Mouse (Mus musculus): ENCODE measurements around the gene Actg2.
A peak's percentile ranks its signal among the peaks of the same experiment; 100 is the strongest.
"Not testable (repeated sequence)": the region's sequence is repeated elsewhere in the genome, so short reads cannot be mapped to it uniquely, and the experiment has no call there.

The Actg2 gene

DNA sequence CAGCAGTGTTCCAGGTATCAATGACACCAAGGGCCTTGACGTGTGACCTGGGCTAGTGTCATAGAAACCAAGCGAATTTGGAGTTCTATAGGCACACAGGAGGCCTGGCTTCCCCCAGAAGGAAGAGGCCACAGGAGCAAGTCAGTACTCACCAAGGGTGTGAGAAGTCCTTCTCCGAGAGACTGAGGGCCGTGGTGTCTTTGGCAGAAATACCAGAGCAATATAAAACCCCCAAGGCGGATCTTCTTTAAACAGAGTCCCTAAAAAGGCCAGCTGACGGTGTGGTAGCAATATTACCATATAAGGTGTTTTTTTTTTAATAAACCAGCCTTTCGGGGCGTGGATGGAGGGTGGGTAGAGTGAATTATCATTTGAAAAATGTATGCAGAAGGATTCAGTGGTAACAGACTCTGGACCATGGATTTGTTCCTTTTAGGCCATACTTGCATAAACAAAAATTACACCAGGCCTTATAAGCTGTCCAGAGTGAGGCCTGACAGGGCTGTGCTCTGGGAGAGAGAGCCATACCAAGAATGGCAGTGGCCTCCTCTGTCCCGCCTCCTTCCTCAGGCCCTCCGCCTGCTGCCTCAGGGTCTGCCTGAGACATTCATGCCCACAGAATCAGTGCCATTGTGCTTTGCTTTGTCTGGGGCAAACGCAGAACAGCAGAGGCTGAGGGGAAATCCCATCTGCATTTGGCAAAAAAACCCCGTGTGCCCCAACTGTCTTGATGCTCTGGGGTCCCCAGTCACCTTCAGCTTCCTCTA lies at the start of gene Actg2:
Gene Actg2 (minus strand): TSS at position 238 of the 767 bp plus-strand sequence.
- no peak for DNase-seq (ENCODE audit: low spot score)

DNA sequence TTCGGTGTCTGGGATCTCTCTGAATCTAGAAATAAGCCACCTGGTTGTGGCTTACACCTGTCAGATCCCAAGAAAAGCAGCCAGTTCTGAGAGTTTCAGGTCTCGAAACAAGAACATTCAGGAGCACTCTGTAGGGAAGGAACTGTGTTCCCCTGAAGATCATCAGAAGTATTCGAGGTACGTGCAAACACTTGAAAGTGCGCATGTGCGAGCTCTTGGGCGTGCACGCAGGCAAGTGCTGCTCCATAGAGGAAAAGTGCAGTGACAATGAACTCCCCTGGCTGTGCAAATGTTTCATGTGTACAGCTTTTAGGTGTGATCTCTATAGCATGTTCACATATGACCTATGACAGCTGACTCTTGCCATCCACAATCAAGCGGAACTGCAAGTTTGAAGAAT lies 49.3 kb upstream of the Actg2 start:
- DNase-seq (ENCODE audit: low spot score): not testable (repeated sequence)

DNA sequence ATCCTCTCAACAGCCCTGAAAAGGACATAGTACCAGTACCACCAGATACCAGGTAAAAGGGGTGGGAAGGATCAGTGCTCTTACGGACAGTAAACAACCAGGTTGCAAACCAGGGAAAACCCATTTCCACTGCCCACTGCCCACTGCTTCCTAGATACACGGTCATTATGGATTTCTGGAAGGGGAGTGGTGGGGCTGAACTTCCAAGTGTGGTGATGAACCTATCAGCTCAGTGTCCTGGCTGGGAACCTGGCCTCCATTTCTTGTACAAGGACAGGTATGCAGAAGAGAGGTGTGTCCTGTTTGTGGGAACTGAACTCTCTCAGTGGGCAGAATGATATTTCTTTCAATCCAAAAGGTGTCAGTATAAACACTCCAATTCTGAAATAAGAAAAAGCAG lies 47.5 kb upstream of the Actg2 start:
- DNase-seq (ENCODE audit: low spot score): no peak

DNA sequence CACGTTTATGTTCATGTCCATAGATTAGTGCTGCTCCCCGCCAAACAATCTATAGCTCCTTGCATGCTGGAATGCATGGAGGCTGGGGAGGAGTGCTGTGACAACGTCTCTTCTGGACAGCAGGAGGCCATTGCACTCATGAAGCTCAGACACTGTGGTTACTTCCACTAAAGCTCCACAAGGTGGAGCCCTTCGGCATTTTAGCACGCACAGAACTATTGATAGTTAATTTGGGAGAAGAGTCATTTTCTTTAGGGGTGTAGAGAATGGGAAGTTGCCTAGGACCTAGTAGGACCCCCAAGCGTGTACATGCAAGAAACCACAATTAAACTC lies 46.8 kb upstream of the Actg2 start:
- no peak for DNase-seq (ENCODE audit: low spot score)

DNA sequence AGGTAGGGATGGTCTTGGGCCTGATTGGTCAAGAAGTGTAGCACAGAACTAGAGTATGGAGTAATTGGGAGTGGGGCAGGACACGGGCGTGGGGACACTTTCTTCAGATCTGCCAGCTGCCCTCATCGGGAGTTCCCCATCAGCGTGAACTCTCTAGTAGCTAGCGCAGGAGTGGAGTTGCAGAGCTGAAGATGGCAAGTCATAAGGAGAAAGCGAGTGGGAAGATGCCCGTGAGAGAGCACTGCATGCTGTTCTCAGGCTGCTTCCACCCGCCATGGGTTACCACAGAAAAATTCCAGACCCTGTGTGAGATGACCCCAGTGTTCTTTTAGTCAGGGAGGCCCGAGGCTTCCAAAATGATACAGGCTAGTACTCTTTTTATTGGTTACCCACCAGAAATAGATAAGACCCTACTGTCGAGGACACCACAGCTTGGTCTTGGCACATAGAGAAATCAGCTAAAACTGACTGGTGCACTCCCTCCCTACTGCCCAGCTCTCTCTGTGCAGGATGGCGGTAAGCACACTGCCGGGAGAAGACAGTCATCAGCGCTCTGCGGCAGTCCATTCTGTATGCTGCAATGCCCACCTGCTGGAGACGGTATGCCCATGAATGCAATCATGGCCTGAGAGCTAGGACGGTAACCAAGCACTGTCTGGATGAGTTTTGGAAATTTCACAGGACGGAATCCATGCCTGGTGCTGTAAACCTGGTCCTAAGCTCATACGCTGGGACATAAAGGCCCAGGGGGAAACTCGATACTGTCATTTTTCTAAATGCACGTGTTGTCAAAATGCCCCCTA lies 46.3 kb upstream of the Actg2 start:
- DNase-seq (ENCODE audit: low spot score): no peak

DNA sequence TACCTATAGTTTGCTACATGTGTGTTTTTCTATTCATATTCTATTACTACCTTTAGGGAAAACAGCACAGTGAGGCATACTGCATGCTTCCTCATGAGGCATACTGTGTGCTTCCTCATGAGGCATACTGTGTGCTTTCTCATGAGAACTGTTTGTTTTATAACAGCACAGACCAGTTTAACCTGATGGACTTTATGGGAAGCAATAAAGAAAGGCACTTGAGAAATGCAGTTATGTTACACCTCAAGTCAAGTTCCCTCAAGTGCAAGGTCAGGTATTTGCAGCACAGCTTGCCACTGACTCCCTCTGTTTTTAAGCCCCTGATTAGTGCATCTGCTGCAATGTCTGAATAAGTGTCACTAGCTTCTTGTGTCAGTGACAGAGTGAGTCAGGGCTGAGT lies 41.5 kb upstream of the Actg2 start:
- DNase-seq (ENCODE audit: low spot score): no peak

DNA sequence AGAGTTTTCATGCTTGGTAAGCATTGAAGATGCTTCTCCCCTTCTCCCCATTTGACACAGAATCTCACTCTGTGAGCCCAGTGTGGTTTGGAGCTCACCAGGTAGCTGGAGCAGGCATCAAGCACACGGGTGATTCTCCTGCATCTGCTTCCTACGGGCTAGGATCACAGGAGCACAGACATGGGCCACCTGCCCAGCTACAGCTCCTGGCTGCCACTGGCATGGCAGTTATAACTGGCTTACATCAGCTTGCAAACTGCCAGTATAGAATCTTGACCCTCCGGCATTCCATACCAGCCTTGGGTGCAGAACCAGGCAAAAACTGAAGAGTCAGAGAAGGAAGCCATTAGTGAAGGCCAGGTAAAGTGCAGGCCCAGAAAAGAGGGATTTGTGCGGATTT lies 39.5 kb upstream of the Actg2 start:
- no peak for DNase-seq (ENCODE audit: low spot score)

DNA sequence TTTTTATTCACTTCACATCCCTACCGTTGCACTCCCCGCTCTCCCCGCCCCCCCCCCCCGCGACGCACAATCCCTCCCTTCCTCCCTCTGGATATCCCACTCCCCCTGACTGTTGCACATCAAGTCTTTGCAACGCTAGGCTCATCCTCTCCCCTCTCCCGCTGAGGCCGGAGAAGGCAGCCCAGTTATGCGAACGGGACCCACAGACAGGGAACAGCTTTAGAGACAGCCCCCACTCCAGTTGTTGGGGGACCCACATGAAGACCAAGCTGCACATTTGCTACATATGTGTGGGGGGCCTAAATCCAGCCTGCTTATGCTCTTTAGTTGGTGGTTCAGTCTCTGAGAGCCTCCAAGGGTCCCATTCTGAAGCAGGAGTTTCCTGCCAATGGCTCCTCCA lies 36.6 kb upstream of the Actg2 start, which contains the start of gene Stambp:
Gene Stambp (minus strand): TSS at position 59 of the 400 bp plus-strand sequence.
- no peak for DNase-seq (ENCODE audit: low spot score)

DNA sequence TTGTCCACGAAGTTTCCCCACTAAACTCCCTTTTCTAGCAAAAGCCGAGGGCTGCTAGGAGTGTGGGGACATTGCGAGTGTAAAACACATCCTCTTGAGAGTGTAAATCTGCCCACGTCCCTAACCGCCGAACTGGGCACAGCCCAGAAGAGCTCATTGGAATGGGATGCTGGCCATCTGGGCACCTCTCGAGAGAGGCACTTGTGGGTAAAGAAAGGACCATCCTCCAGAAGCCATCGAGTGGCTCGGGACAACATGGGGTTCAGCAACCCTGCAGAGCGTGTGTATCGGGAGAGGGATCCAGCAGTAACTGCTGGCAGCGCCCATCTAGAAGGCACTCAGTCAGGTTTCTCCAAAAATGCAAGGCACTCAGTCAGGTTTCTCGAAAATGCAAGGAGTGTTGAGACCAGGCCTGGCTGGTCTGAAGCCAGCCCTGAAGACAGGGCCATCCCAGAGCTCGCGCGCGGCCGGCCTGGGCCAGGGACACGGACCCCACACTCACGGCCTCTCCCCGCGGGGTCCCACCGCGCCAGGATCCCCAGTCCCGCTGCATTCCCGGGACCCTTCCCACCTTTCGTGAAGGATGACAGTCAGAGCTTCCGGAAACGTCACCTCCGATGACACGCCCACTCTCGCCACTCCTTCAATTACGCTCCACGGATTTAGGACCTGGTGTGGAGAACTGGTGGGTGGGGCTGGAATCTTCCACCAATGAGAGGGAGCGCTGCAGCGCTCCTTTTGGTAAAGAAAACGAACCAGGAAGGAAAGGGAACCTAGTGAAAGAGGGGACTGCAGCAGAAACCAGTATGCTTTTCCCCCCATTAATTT lies 36.0 kb upstream of the Actg2 start:
- DNase-seq (ENCODE audit: low spot score): peak; percentile 84

DNA sequence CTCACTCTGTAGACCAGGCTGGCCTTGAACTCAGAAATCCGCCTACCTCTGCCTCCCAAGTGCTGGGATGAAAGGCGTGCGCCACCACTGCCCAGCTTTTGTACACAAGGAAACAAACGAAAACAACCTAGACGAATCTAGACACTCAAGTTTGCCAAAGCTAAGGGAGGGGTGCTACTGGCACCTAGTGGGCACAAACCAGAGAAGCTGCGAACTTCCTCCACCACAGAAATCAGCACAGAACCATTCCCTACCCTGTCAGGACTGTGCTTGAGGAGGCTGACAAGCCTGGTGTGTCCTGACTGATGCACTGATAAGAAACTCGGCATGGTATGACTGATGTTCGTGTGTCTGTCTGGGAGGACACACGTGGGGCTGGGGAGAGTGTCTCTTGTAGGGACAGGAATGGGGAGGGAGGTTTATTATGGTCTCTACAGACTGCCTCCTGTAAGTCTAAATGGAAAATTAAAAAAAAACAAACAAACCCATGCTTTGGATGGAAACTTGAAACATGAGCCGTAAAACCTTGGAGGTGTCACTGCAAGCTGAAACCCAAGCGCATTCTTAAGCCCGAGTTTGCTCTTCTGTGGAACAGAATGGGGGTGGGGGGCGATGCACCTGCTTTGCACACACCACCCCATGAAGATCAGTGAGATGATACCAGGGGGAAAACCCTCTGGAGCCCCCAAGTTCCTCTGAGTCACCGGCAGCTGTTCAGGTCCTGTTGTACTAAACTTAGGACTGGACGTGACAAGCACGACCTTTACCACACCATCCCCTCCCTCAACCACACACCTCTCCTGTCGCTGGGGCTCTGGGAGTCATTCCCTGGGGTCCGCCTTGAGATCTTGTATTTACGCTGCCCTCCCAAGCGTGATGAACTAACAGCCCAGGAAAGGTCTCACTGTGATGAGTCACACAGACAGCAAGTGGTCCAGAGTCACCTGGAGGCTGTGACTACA lies 33.1 kb upstream of the Actg2 start:
- DNase-seq (ENCODE audit: low spot score): no peak

DNA sequence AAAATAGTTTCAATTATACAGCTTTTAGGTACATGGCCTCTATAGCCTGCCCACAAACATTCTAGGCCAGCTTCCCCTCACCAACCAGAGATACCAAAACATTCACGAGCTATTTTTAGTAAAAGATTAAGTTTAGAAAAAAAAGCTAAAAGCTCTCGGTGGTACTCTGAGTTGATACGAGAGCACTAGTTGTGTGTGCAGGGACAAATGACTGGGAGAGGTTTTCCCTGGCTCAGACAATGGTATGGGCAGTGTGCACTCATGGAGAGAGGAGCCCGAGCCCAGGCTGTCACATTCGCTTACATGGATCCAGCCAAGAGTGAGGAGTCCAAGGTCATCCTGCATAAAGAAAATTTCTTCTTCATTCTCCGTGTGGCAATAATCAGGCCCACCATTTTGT lies 19.9 kb upstream of the Actg2 start:
- DNase-seq (ENCODE audit: low spot score): no peak

DNA sequence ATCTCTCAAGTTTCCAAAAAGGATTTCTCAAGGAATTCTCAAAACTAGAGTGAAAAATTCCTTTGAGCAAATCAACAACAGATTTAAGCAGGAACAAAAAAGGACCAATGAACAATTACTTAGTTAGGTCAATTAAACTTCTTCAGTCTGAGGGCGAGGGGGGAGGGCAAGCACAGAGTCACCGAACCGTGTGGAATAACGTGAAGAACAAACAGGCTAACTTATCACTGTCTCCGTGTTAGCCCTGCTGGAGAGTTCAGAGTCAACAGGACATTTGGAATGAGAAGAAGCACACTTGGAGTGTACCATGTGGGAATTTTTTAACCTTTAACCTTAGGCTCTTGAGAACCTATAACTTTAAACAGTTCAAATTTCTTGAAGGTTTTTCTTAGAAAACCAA lies 12.3 kb upstream of the Actg2 start:
- no peak for DNase-seq (ENCODE audit: low spot score)

DNA sequence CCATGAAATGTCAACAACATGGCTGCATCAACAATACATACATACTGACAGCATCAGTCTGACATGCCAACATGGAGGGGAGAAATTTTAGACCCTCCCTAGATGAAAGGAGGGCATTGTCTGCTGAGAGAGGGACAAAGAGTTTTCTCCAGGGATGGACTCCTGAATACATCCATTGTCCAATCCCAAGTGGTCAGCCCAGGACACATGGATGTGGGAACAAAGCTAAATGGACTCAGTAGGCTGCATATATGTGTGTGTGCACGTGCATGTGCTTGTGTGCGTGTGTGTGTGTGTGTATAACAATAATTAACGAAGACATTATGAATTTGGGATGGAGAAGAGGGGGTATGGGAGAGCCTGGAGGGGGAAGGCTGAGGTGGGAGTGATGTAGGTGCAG lies 9.7 kb upstream of the Actg2 start:
- no peak for DNase-seq (ENCODE audit: low spot score)

DNA sequence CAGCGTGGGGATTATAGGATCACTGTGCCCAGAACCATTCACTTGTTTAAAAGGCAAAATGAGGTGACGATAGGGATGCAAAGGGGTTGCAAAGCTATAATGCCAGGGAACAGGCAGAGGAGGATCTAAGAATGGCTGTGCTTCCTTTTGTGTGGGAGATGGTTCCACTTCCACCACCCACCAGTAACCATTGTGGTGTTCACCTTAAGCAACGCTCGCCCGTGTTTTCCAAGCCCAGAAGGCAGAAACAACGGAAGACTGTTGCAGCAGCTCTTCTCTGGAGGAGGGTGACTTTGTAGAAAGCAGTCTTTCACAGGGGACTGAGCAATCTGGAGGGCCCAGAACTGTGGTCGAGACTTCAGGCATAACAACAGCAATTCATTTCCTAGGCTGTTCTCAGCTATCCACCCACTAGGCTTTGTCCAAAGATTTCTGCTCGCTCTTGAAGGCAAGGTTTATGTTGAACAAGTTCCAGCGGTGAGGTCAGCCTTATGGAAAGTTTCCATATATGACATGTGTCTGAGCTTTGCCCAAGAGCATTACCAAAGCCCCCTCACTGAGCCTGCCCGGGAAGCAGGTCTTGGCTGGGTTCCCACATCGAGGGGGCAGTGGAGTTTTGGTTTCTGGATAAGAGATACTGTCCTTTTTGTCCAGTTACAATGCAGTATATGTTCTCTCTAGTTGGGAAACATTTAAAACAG lies 5.8 kb upstream of the Actg2 start:
- no peak for DNase-seq (ENCODE audit: low spot score)

DNA sequence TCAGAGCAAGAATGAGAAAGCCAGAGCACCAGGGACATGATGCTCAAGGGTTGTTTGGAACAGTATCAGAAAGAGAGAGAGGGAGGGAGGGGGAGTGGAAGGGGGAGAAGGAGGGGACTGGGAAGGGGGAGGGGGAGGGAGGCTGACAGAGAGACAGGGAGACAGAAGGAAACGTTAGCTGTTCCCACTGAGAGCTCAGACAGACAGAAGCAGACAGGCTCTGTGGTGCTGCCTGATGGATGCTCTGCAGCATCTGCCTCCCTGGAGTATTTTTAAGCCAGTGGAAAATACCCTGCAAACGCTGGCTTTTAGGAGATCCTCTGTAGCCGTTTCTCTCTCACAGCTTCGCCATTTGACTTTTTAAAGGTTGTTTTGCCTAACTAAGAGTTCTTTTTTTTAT lies 4.0 kb upstream of the Actg2 start:
- DNase-seq (ENCODE audit: low spot score): no peak

DNA sequence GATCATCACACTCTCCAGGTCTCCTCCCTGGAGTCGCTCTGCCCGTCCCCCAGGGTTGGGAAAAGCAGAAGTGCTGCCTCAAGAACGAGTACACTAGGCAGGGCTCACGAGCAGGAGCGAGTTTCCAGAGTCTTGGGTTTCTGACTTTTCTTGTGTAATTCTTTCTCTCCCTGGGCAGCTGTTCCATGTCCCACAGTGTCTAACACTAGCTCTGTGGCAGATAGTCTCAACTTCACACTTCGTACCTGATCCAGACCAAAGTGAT lies 662 bp upstream of the Actg2 start:
- no peak for DNase-seq (ENCODE audit: low spot score)

DNA sequence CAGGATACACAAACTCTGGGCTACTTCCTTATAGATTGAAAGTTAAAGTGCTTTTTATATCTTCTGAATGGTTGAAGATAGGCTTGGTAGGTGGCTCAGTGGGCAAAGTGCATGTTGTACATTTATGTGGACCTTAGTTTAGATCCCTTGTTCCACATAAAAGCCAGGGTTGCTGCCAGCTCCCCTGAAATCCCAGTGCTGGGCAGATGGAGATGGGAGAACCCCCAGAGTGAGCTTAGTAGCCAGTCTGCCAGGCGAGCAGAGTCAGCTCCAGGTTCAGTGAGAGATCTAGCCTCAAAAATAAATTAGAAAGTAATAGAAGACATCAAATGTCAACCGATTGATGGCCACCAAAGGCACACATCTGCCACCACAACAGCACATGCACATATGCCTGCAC lies 3.5 kb downstream of the Actg2 start:
- no peak for DNase-seq (ENCODE audit: low spot score)

DNA sequence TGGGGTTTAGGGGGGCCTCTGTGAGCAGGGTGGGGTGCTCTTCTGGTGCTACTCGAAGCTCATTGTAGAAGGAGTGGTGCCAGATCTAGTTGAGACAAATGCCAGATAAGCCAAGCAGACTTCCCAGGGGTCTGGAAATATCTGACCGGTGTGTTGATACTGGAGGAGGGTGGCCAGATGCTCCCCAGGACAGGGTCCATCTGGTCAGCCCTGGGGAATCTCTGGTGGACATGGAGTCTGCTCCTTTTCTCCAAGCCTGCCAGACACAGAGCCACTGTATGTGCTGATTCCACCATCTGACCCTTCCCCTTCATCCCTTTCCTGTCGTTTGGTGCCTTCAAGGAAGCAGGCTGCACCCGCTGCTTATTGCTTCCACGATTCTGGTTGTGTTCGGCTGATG lies 12.9 kb downstream of the Actg2 start:
- no peak for DNase-seq (ENCODE audit: low spot score)

DNA sequence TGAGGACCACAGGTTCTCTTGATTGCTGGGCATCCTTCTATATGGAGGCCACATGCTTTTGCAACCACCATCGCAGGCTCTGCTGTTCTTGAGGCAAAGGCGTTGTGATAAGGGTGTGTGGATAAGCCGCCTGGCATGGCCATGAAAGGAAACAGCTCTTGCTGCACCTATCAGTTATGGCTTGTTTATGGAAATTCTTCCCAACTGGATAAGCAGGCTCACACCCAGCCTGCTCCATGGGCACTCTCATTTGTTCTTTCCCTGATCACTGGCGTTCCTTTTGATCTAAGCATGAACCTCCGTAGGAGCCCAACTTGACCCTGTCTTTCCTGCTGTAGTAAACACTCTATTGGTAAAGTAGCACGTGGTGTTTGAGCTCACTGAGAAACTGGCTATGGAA lies 14.3 kb downstream of the Actg2 start:
- DNase-seq (ENCODE audit: low spot score): no peak

DNA sequence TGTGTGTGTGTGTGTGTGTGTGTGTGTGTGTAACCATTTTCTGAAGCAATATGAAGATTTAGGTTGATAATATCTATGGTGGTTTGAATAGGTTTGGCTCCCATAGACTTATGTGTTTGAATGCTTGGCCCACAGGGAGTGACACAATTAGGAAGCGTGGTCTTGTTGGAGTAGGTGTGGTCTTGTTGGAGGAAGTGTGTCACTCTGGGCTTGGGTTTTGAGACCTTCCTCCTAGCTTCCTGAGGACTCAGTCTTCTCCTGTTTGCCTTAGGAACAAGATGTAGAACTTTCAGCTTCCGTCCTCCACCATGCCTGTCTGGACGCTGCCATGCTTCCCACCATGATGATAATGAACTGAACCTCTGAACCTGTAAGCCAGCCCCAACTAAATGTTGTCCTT lies 17.4 kb downstream of the Actg2 start:
- no peak for DNase-seq (ENCODE audit: low spot score)

DNA sequence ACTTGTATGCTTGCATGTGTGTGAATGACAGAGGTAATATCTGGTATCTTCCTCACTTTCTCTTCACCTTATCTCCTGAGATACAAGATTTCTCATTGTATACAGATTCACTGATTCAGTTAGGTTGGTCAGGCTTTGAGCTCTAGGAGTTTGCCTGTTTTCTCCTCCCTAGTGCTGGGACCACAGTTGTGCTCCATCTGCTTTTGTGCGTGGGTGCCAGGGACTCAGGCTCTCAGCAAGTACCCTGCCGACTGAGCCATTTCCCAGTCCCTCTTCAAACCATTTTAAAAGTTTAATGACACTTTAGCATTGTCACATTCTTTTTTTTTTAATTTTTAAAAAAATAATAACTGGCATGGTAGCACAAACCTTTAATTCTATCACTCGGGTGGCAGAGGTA lies 20.9 kb downstream of the Actg2 start:
- DNase-seq (ENCODE audit: low spot score): no peak

Data from layer of hippocampus, adult 9-10 months (tissue).